Mouse (Mus musculus) induced T-regulatory cell, adult 2 months (primary cell): ENCODE data around the gene Syn2.
"Not testable (repeated sequence)": the region's sequence is repeated elsewhere in the genome, so short reads cannot be mapped to it uniquely, and the experiment has no call there.

Source experiments
- DNase-seq: peaks from one replicate; pipeline ENCODE4 v3.0.0-alpha.2; 2012; ENCODE audit warnings: low read depth

The Syn2 gene

GRCm38 (mm10) chr6:115174845-115175244 is 40.1 kb downstream of the Syn2 start:
- peak; percentile 41 for DNase-seq

GRCm38 (mm10) chr6:115178826-115179225 is 44.1 kb downstream of the Syn2 start:
- peak; percentile 13 for DNase-seq

- DNase-seq: no peak
Observed at GRCm38 (mm10) chr6:115181094-115181493, 46.4 kb downstream of the Syn2 start.

GRCm38 (mm10) chr6:115191111-115191510 is 56.4 kb downstream of the Syn2 start:
- DNase-seq: no peak

- no peak for DNase-seq
Observed at GRCm38 (mm10) chr6:115200753-115201152, 66.1 kb downstream of the Syn2 start.

DNA sequence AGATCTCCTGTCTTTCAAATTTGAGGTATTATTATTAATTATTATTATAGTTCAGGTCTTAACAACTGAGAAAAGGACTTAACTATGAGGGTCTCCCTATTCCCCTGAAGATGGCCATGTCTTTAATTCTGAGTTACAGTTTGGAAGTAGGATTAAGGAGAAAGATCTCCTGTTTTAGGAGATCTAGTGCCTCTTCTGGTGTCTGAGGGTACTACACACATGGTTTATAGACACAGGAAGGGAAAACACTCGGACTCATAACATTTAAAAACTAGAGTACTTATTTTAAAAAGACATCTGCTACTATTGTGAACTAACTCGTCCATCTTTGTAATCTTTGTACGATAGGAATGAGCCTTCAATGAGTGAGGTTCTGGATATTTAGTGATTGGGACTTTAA is 68.3 kb downstream of the Syn2 start:
- peak; percentile 28 for DNase-seq

DNA sequence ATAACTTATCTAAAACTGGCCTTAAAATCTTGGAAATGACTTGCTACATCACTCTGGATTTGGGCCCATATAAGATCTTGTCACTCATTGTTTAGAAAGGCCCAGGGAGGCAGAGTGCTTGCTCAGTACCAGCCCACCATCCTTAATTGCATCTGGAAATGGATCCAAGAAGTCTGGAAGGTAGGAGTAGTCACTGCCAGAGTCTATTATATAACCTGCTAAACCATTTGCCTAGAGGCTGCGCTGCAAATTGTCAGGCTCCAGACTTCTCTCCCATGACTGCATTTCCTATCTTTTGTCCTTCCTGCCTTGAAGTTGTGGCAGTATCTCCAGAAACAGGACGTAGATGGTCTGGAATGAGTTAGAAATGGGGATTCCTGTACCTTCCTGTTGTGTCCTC is 75.5 kb downstream of the Syn2 start:
- no peak for DNase-seq

DNA sequence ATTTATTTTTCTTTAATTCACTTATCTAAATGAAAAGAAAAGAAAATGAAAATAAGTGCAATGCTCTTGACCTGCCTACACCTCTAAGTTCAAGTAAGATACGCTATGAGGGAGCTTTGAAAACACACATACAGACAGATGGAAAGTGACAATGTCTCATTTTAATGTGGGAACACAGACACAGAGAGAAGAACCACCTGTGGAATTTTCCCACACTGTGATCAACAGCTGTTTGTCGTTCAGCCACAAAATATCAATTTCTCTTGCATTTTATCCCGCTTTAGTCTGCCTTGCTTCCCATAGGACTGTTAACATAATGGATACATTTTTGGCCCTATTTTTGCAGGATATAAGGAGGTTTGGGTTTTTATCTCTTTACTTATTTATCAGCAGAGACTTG is 76.1 kb downstream of the Syn2 start:
- no peak for DNase-seq

GRCm38 (mm10) chr6:115212132-115212903 is 77.6 kb downstream of the Syn2 start:
- DNase-seq: no peak

GRCm38 (mm10) chr6:115213129-115213528 is 78.4 kb downstream of the Syn2 start:
- no peak for DNase-seq

DNA sequence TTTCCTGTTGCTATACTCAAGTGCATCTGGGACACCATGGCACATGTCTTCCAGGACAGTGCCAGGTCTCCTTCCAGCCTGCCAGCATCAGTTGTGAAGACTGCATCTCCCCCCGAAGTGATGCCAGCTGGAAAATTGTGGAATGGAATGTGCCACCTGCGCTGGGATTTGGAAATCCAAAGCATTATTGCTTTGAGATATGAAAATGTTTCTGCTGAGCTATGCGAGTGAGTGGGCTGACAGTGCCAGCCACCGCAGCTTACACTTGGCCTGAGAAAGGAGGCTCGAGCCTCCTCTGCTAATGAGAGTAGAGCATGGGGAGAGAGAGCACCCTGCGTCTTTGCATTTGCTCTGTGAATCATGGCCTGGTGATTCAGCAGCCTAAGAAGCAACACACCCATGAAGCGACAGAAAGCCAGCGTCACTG is 86.5 kb downstream of the Syn2 start:
- DNase-seq: no peak

DNA sequence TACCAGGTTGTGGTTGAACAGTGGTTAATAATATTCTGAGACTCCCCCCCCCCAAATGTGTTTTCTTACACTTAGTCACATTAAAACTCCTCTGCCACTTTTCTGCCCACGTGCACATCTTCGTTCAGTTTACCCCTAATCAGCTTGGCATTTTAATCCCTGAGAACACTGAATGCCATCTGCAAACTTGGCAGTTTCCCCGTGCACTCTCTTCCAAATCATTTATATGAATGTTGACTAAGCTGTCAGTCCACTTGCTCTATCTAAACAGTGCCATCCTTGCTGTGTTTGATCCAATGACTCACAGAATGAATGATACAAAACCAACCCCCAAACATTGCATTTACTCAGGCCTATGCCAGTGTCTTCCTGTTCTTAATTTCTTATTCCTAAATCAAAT is 90.8 kb downstream of the Syn2 start:
- no peak for DNase-seq

GRCm38 (mm10) chr6:115227043-115227442 is 92.3 kb downstream of the Syn2 start, which contains the start of gene Gm17482:
TSS of gene Gm17482 (plus strand) at chr6:115227343.
- peak; percentile 1 for DNase-seq

- DNase-seq: peak; percentile 82
Observed at GRCm38 (mm10) chr6:115227529-115227928, 92.8 kb downstream of the Syn2 start.

- no peak for DNase-seq
Observed at GRCm38 (mm10) chr6:115230557-115230956, 95.9 kb downstream of the Syn2 start.

DNA sequence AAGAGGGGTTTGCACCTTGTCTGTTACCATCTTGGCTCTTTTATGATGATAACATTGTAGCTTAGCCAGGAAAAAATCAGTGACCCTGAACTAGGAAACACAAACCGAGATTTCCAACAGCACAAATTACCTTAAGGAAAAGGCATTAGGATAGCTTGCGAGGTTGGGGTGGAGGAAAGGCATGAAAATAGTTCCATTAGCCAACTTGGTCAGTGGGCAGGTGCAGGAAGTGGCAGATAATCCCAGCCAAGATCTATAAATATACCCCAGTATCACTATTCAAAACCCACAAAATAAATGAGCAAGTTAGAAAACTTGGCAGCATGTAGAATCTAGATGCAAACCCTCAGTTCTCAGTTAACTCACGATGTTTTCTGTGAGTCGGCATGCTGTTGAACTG is 97.1 kb downstream of the Syn2 start:
- DNase-seq: no peak

- DNase-seq: no peak
Observed at GRCm38 (mm10) chr6:115232562-115232961, 97.9 kb downstream of the Syn2 start.

DNA sequence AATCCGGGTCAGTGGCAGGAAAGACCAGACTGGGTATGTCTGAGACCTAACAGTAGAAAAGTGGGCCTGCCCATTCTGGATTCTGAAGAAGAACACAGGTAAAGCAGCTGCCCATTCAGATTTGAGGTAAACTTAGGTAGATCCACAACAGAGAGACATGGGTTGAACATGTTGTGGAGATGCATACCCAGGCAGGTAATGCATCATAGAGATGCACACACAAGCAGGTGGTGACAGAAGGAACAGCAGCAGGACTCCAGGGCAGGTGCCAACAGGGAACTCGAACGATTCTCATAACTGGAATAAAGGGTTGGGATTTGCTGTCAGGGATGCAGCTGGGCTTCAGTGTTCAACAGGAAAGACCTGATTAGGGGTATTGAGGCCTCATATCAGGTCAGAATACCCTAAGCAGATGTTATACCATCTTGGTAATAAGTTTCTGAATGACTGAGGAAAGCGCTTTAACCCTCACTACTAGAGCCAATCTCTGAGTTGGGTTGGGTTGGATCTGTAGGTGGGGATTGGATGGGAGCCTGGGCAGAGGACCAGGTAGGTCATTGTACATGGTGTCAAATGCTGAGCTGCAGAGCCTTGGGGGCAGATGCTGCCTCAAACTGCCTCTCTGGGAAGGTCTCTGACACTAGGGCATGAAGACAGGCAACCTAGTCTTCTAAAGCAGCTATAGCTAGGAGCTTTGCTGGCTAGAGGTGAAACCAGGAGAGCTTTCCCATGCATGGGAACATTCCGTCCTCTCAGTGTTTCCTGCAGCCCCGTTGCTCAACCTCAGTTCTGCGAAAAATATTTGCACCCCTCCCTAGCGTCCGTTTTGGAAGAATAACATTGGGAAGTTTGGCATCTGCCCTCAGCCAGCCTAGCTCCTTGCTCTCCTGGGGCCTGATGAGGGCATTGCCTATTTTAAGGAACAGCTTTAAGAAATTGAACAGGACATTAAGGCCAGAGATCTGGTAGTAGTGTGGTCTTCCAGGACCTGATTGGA is 103.6 kb downstream of the Syn2 start:
- no peak for DNase-seq

DNA sequence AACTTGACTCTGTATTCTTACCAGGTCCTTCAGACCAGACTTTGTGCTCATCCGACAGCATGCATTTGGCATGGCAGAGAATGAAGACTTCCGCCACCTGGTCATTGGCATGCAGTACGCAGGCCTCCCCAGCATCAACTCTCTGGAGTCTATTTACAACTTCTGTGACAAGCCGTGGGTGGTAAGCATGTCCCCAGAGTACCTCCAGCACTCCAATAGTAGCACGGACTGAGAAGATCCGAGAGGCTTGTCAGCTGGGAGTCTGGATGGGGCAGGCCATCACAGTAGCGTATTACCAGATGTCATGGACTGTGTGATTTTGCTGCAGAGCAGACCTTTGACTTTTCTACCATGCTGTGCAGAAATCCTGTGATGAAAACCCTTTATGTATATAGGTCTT is 104.6 kb downstream of the Syn2 start:
- no peak for DNase-seq

- DNase-seq: not testable (repeated sequence)
Observed at GRCm38 (mm10) chr6:115240431-115240830, 105.7 kb downstream of the Syn2 start.

DNA sequence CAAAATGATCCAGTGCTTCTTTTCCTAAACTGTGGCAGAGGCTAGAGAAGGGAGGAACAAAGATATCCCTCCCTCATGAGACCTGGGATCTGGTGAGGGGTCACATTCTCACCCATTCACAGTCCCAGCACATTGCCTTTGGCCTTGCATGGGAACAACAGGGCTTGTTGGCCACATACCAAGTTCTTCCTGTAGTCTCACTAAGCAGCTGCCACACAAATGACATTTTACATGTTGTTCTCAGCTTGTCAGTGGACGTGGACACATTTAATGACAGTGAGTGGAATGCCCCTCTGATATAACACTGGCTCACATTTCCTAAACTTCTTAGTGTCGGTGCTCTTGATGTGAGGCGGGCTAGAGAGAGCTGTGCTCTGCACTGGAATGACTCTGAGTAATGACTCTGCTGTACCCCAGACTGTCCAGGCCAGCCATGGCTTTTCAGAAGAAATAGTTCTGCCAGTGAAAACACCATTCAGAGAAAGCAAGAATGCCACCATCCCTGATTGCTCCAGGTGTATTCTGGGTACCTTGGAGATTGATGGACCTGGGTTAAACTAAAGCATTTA is 106.5 kb downstream of the Syn2 start:
- no peak for DNase-seq

- no peak for DNase-seq
Observed at GRCm38 (mm10) chr6:115241939-115242338, 107.2 kb downstream of the Syn2 start.

DNA sequence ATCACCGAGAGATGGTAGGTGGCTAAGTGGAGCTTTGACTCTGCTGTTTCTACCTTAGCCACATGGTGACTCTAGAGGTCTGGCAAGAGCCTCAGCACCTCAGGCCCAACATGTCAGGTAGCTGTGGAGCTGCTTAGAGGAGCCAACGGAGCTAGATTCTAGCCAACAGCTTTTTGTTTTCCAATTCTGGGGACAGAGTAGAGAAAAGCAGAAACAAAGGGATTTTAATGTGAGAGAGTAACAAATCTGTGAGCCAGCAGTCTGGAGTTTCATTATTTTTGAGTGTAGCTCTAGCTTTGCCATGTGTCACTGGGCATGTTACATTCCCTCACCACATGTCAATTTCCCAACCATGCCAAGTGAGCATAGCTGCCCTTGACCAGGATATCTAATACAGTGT is 109.5 kb downstream of the Syn2 start:
- no peak for DNase-seq
